Mouse (Mus musculus) MEL (cell line): ENCODE data around the gene Usp44. TPM values are rescaled to one million over a fixed set of nuclear protein-coding genes. Genes with fewer than 3 reads are reported as not detected.
A peak's percentile ranks its signal among the peaks of the same experiment; 100 is the strongest.
"Not testable (repeated sequence)": the region's sequence is repeated elsewhere in the genome, so short reads cannot be mapped to it uniquely, and the experiment has no call there.

Experiments used
- DNase-seq: peaks from one replicate; pipeline ENCODE4 v3.0.0; 2011; ENCODE audit warnings: low read depth, low spot score
- H3K27ac ChIP-seq: 2 replicates; pipeline ENCODE4 v1.5.1; 2012; ENCODE audit warnings: low read depth, mild to moderate bottlenecking, control low read depth, low read length, moderate library complexity; ENCODE audit not compliant: control insufficient read depth
- H3K27me3 ChIP-seq, 2 experiments: fragments of 150-350 bp in 1 of 2; sonication (generic) in 1 of 2; 2 replicates each; pipeline ENCODE4 v1.6.1; 2012; ENCODE audit warnings: low read length in 2 of 2, mild to moderate bottlenecking in 2 of 2, improper control_type of control experiment in 1 of 2, moderate library complexity in 1 of 2; ENCODE audit not compliant: insufficient read depth in 2 of 2, control insufficient read depth in 1 of 2
- H3K36me3 ChIP-seq, 2 experiments: 2 replicates each; pipeline ENCODE4 v1.6.1; 2012 to 2014; ENCODE audit warnings: low read length in 2 of 2, improper control_type of control experiment in 1 of 2, inconsistent platforms in 1 of 2, mild to moderate bottlenecking in 1 of 2; ENCODE audit not compliant: insufficient read depth in 2 of 2, control insufficient read depth in 1 of 2
- H3K4me1 ChIP-seq, 2 experiments: fragments of 150-350 bp in 1 of 2; sonication (generic) in 1 of 2; 2 replicates each; pipeline ENCODE4 v1.6.1; 2012; ENCODE audit warnings: low read length in 2 of 2, improper control_type of control experiment in 1 of 2, mild to moderate bottlenecking in 1 of 2; ENCODE audit not compliant: insufficient read depth in 2 of 2, control insufficient read depth in 1 of 2
- H3K4me3 ChIP-seq, 2 experiments: fragments of 150-350 bp in 1 of 2; sonication (generic) in 1 of 2; 2 replicates each; pipeline ENCODE4 v1.5.1; 2012; ENCODE audit warnings: low read depth in 2 of 2, low read length in 2 of 2, mild to moderate bottlenecking in 2 of 2, moderate library complexity in 2 of 2, control low read depth in 1 of 2, improper control_type of control experiment in 1 of 2; ENCODE audit not compliant: control insufficient read depth in 1 of 2, insufficient read depth in 1 of 2
- H3K79me2 ChIP-seq: 2 replicates; pipeline ENCODE4 v1.6.1; 2012; ENCODE audit warnings: mild to moderate bottlenecking, low read length, moderate library complexity; ENCODE audit not compliant: control insufficient read depth, poor library complexity, insufficient read depth
- H3K9ac ChIP-seq: 2 replicates; pipeline ENCODE4 v1.6.1; 2012; ENCODE audit warnings: low read depth, mild to moderate bottlenecking, control low read depth, low read length, moderate library complexity; ENCODE audit not compliant: control insufficient read depth, poor library complexity, severe bottlenecking
- H3K9me3 ChIP-seq: fragments of 150-350 bp; sonication (generic); replicated peaks from 2 replicates; pipeline ENCODE4 v1.6.1; 2012; ENCODE audit warnings: mild to moderate bottlenecking, low read length, improper control_type of control experiment, moderate library complexity; ENCODE audit not compliant: insufficient read depth
- CHD2 ChIP-seq: IDR thresholded peaks from 2 replicates; pipeline ENCODE4 v1.6.1; 2011; ENCODE audit warnings: low read length, improper control_type of control experiment
- ELF1 ChIP-seq: IDR thresholded peaks from 2 replicates; pipeline ENCODE4 v1.6.1; 2014; ENCODE audit warnings: low read depth, mild to moderate bottlenecking, inconsistent platforms, low read length, improper control_type of control experiment, moderate library complexity
- EP300 ChIP-seq, 2 experiments: IDR thresholded peaks; 2 replicates each; pipeline ENCODE4 v1.6.1; 2011; ENCODE audit warnings: improper control_type of control experiment in 2 of 2, low read length in 2 of 2, low read depth in 1 of 2, mild to moderate bottlenecking in 1 of 2
- HCFC1 ChIP-seq: IDR thresholded peaks from 2 replicates; pipeline ENCODE4 v1.6.1; 2012; ENCODE audit warnings: low read depth, mild to moderate bottlenecking, inconsistent platforms, low read length, improper control_type of control experiment, moderate library complexity
- JUND ChIP-seq: IDR thresholded peaks from 2 replicates; pipeline ENCODE4 v1.6.1; 2011; ENCODE audit warnings: low read depth, mild to moderate bottlenecking, improper control_type of control experiment, low read length
- MAZ ChIP-seq: IDR thresholded peaks from 2 replicates; pipeline ENCODE4 v1.6.1; 2012; ENCODE audit warnings: low read depth, mild to moderate bottlenecking, inconsistent platforms, low read length, improper control_type of control experiment
- MEF2A ChIP-seq: IDR thresholded peaks from 2 replicates; pipeline ENCODE4 v1.6.1; 2014; ENCODE audit warnings: low read depth, mild to moderate bottlenecking, inconsistent platforms, low read length, improper control_type of control experiment; ENCODE audit not compliant: poor library complexity, insufficient replicate concordance, severe bottlenecking; ENCODE audit errors: extremely low read depth
- MYC ChIP-seq: IDR thresholded peaks from 2 replicates; pipeline ENCODE4 v1.6.1; 2011; ENCODE audit warnings: low read depth, mild to moderate bottlenecking, low read length, improper control_type of control experiment, moderate library complexity
- NRF1 ChIP-seq: IDR thresholded peaks from 2 replicates; pipeline ENCODE4 v1.6.1; 2014; ENCODE audit warnings: low read depth, mild to moderate bottlenecking, inconsistent platforms, low read length, improper control_type of control experiment, moderate library complexity; ENCODE audit not compliant: poor library complexity, insufficient read depth, severe bottlenecking
- POLR2A ChIP-seq, 2 experiments: IDR thresholded peaks; 2 replicates each; pipeline ENCODE4 v1.6.1; 2011 to 2012; ENCODE audit warnings: low read length in 2 of 2, mild to moderate bottlenecking in 2 of 2, control low read depth in 1 of 2, improper control_type of control experiment in 1 of 2, low read depth in 1 of 2, moderate library complexity in 1 of 2; ENCODE audit not compliant: control insufficient read depth in 1 of 2, insufficient read depth in 1 of 2, poor library complexity in 1 of 2
- POLR2AphosphoS2 ChIP-seq: IDR thresholded peaks from 2 replicates; pipeline ENCODE4 v1.6.1; 2011; ENCODE audit warnings: low read length, improper control_type of control experiment
- POLR2AphosphoS5 ChIP-seq: IDR thresholded peaks from 2 replicates; pipeline ENCODE4 v1.6.1; 2012; ENCODE audit warnings: low read depth, borderline replicate concordance, mild to moderate bottlenecking, inconsistent platforms, low read length, moderate library complexity, mixed read lengths
- SIN3A ChIP-seq: IDR thresholded peaks from 2 replicates; pipeline ENCODE4 v1.6.1; 2012; ENCODE audit warnings: low read length, improper control_type of control experiment, inconsistent platforms
- SMC3 ChIP-seq: IDR thresholded peaks from 2 replicates; pipeline ENCODE4 v1.6.1; 2011; ENCODE audit warnings: low read depth, low read length, improper control_type of control experiment
- TBP ChIP-seq: IDR thresholded peaks from 2 replicates; pipeline ENCODE4 v1.8.0; 2011; ENCODE audit warnings: low read depth, low read length, improper control_type of control experiment
- TCF12 ChIP-seq: IDR thresholded peaks from 2 replicates; pipeline ENCODE4 v1.6.1; 2014; ENCODE audit warnings: low read depth, mild to moderate bottlenecking, inconsistent platforms, low read length, improper control_type of control experiment, moderate library complexity
- USF1 ChIP-seq: IDR thresholded peaks from 2 replicates; pipeline ENCODE4 v1.6.1; 2014; ENCODE audit warnings: low read depth, mild to moderate bottlenecking, inconsistent platforms, low read length, improper control_type of control experiment, moderate library complexity
- USF2 ChIP-seq, 2 experiments: IDR thresholded peaks; 2 replicates each; pipeline ENCODE4 v1.6.1; 2011 to 2012; ENCODE audit warnings: improper control_type of control experiment in 2 of 2, low read length in 2 of 2, borderline replicate concordance in 1 of 2, inconsistent platforms in 1 of 2, low read depth in 1 of 2, mild to moderate bottlenecking in 1 of 2; ENCODE audit not compliant: insufficient read depth in 1 of 2
- ZC3H11A ChIP-seq: IDR thresholded peaks from 2 replicates; pipeline ENCODE4 v1.6.1; 2012; ENCODE audit warnings: low read depth, mild to moderate bottlenecking, inconsistent platforms, low read length, improper control_type of control experiment
- ZKSCAN1 ChIP-seq: IDR thresholded peaks from 2 replicates; pipeline ENCODE4 v1.6.1; 2012; ENCODE audit warnings: low read depth, mild to moderate bottlenecking, inconsistent platforms, low read length, improper control_type of control experiment, moderate library complexity
- ZMIZ1 ChIP-seq: IDR thresholded peaks from 2 replicates; pipeline ENCODE4 v1.6.1; 2012; ENCODE audit warnings: low read depth, mild to moderate bottlenecking, inconsistent platforms, low read length, improper control_type of control experiment, moderate library complexity
- polyA plus RNA-seq, 2 experiments: library from polyadenylated mRNA; stranded (reverse) in 1 of 2; unstranded in 1 of 2; fragments of >175 nt in 1 of 2; fragments of >200 nt in 1 of 2; gene quantifications; 2 replicates each; pipeline versions ENCODE4 v1.2.1 to v1.2.4; 2012; ENCODE audit warnings: low replicate concordance in 2 of 2, low read depth in 1 of 2; ENCODE audit not compliant: insufficient read length in 2 of 2, insufficient read depth in 1 of 2, missing spikeins in 1 of 2
- total RNA-seq: library from RNA; depleted of rRNA; stranded (reverse); fragments of 300-350 nt; gene quantifications from 2 replicates; pipeline ENCODE4 v1.2.3, GENCODE M21; 2012

Gene Usp44
- total and polyA plus RNA-seq, 3 experiments = 0.12 to 1.4 TPM; not detected in 1

DNA sequence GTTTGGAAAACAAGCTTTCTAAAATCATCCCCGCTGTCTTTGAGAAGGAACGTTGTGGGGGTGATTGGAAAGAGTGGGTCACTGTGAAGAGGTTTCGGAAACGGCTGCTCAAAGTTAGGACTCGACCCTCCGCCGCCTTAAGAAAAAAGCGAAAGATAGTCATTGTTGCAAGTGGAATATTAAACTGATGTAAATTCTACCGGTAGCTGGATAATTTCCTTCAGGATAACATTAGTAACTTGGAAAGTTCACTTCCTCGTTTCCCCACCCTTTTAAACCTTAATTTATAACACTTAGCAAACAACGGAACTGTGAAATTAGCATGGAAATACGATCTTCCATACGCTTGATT, 3.0 kb downstream of the Usp44 start:
- no peaks in the 10 kb centered on the region for H3K79me2 ChIP-seq
- H3K36me3 ChIP-seq = peaks cover 0 to 3% of the 10 kb centered on the region in 2 experiments; a peak in 1 of 4 replicates
- DNase-seq = no peak
- TF ChIP-seq MEF2A (no peak), MAZ (no peak), SMC3 (no peak), TCF12 (no peak), USF2 (IDR thresholded peaks at IDR 0.05; ENCODE audit: borderline replicate concordance in 1 of 2, insufficient read depth in 1 of 2, low read depth in 1 of 2, low read length in 2 of 2) (no peak), ELF1 (no peak), ZC3H11A (no peak), ZMIZ1 (no peak), NRF1 (no peak), SIN3A (no peak), CHD2 (no peak), MYC (no peak), POLR2AphosphoS2 (no peak)
- H3K27me3 ChIP-seq = peaks cover 11 to 26% of the 10 kb centered on the region in 2 experiments
- peak overlapping the region; percentile 78 to 92 for H3K4me3 ChIP-seq
- no peak overlapping the region for H3K27ac ChIP-seq
- H3K4me1 ChIP-seq = no peaks in the 10 kb centered on the region; a peak in 1 of 4 replicates
- H3K9me3 ChIP-seq = no peaks in the 10 kb centered on the region
- H3K9ac ChIP-seq = peak overlapping the region; percentile 64

DNA sequence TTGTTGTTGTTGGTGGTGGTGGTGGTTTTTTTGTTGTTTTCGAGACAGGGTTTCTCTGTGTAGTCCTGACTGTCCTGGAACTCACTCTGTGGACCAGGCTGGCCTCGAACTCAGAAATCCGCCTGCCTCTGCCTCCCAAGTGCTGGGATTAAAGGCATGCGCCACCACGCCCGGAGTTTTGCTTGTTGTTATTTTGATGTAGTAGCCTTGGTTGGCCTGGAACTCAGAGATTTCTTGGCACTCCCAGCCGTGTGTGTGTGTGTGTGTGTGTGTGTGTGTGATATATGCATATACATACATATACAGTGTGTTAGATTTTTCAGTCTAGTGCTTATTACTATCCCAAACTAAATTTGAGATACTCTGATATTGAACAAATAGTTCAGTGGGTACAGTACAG, 3.8 kb downstream of the Usp44 start:
- H3K9ac ChIP-seq = not testable (repeated sequence)

DNA sequence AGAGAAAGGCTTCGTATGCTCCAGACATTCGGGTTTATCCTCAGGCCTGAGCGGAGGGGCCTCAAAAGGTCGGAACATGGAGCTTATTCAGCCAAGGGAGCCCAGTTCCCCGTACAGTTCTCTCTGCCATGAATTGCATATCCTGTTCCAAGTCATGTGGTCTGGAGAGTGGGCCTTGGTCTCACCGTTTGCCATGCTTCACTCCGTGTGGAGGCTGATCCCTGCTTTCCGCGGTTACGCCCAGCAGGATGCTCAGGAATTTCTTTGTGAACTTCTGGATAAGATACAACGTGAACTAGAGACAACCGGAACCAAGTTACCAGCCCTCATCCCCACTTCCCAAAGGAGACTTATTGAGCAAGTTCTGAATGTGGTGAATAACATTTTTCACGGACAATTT, 15.4 kb downstream of the Usp44 start:
- H3K4me1 ChIP-seq = no peaks in the 10 kb centered on the region
- no peak overlapping the region for H3K9ac ChIP-seq
- no peaks in the 10 kb centered on the region for H3K27me3 ChIP-seq
- DNase-seq = no peak
- TF ChIP-seq NRF1 (no peak), ZKSCAN1 (no peak), POLR2AphosphoS5 (no peak), ELF1 (no peak), HCFC1 (no peak), USF1 (no peak), SIN3A (no peak), USF2 (IDR thresholded peaks at IDR 0.05; ENCODE audit: borderline replicate concordance in 1 of 2, insufficient read depth in 1 of 2, low read depth in 1 of 2, low read length in 2 of 2) (no peak), EP300 (IDR thresholded peaks at IDR 0.05; ENCODE audit: low read depth in 1 of 2, low read length in 2 of 2) (no peak), ZC3H11A (no peak), TCF12 (no peak), JUND (no peak), POLR2A (IDR thresholded peaks at IDR 0.05; ENCODE audit: control insufficient read depth in 1 of 2, insufficient read depth in 1 of 2, low read depth in 1 of 2, low read length in 2 of 2, poor library complexity in 1 of 2) (no peak)
- H3K27ac ChIP-seq = no peak overlapping the region
- H3K4me3 ChIP-seq = no peak overlapping the region
- H3K36me3 ChIP-seq = no peaks in the 10 kb centered on the region
- H3K79me2 ChIP-seq = no peaks in the 10 kb centered on the region
- no peaks in the 10 kb centered on the region for H3K9me3 ChIP-seq

More for the DNA sequence above, 3.8 kb downstream of the Usp44 start:
- H3K4me3 ChIP-seq = not testable (repeated sequence)
- peak; percentile 68; the same call in 1 of the 2 replicates for TF ChIP-seq TBP
- TF ChIP-seq, all 39 proteins: peak for 1; not testable (repeated sequence) for 38
- H3K9me3 ChIP-seq, DNase-seq, H3K4me1 ChIP-seq, H3K36me3 ChIP-seq, H3K27ac ChIP-seq, H3K79me2 ChIP-seq: not testable (repeated sequence)
- H3K27me3 ChIP-seq = peaks cover 11 to 21% of the 10 kb centered on the region in 2 experiments
